Mouse (Mus musculus) kidney, adult 11 months (tissue): ENCODE results near the gene Rxrb.
A peak's percentile ranks its signal among the peaks of the same experiment; 100 is the strongest.

Experiments used
- DNase-seq: peaks from one replicate; pipeline ENCODE4 v3.0.0; 2022

The Rxrb gene

GRCm38 (mm10) chr17:34026221-34026620, 5.4 kb upstream of the Rxrb start:
- DNase-seq: peak; percentile 12

GRCm38 (mm10) chr17:34026917-34027655, 4.5 kb upstream of the Rxrb start:
- peak; percentile 44 for DNase-seq

- DNase-seq: peak; percentile 97
These were observed 3.9 kb upstream of the Rxrb start, which contains the start of gene H2-Ke6 for GRCm38 (mm10) chr17:34027656-34028223. Gene H2-Ke6, minus strand, starts transcription at chr17:34028060.

GRCm38 (mm10) chr17:34028501-34029149, 3.0 kb upstream of the Rxrb start:
- DNase-seq: peak; percentile 26

- no peak for DNase-seq
These were observed 2.3 kb upstream of the Rxrb start for GRCm38 (mm10) chr17:34029150-34029889.

- DNase-seq: peak; percentile 23
These were observed 1.6 kb upstream of the Rxrb start for GRCm38 (mm10) chr17:34029890-34030595.

- DNase-seq: no peak
These were observed 718 bp upstream of the Rxrb start for GRCm38 (mm10) chr17:34030861-34031326.

- peak; percentile 78 for DNase-seq
These were observed 591 bp downstream of the Rxrb start for GRCm38 (mm10) chr17:34032174-34032632.

- DNase-seq: peak; percentile 36
These were observed 1.2 kb downstream of the Rxrb start for GRCm38 (mm10) chr17:34032806-34033205.

GRCm38 (mm10) chr17:34033441-34033840, 1.8 kb downstream of the Rxrb start:
- no peak for DNase-seq

- peak; percentile 59 for DNase-seq
These were observed 2.5 kb downstream of the Rxrb start for GRCm38 (mm10) chr17:34034064-34034463.

GRCm38 (mm10) chr17:34035517-34035916, 3.9 kb downstream of the Rxrb start:
- no peak for DNase-seq

GRCm38 (mm10) chr17:34036647-34037046, 5.0 kb downstream of the Rxrb start:
- peak; percentile 71 for DNase-seq

GRCm38 (mm10) chr17:34037241-34037640, 5.6 kb downstream of the Rxrb start:
- DNase-seq: no peak

GRCm38 (mm10) chr17:34038440-34038839, 6.8 kb downstream of the Rxrb start:
- DNase-seq: no peak

- no peak for DNase-seq
These were observed 7.4 kb downstream of the Rxrb start, which contains the start of gene Col11a2 for GRCm38 (mm10) chr17:34038878-34039561. Gene Col11a2, plus strand, starts transcription at chr17:34039437.

- DNase-seq: no peak
These were observed 8.2 kb downstream of the Rxrb start for GRCm38 (mm10) chr17:34039562-34040450.

- no peak for DNase-seq
These were observed 14.3 kb downstream of the Rxrb start for GRCm38 (mm10) chr17:34045941-34046340.

- DNase-seq: no peak
These were observed 15.9 kb downstream of the Rxrb start for GRCm38 (mm10) chr17:34047404-34048050.

- DNase-seq: no peak
These were observed 25.6 kb downstream of the Rxrb start for GRCm38 (mm10) chr17:34057224-34057623.
